Mouse (Mus musculus) intestine, embryonic 14.5 days (tissue): ENCODE measurements at regions not wholly inside any gene's neighbourhood (a gene's known extent, or its start where the extent isn't known, plus 50 kb on each side); places are given as distances from the start of the nearest gene placed in this dataset.

Experiments
- ATAC-seq: fragments of 200-750 bp; cut with Nextera tagmentation; replicated peaks from 2 replicates; pipeline ENCODE4 v1.8.0; 2017; ENCODE audit warnings: low read depth, moderate number of reproducible peaks, moderate TSS enrichment, moderate library complexity; ENCODE audit not compliant: low FRiP score, low TSS enrichment
- DNase-seq: peaks from one replicate; pipeline ENCODE4 v3.0.0-alpha.2; 2018; ENCODE audit warnings: low spot score
- H3K27ac ChIP-seq: fragments of 300-500 bp; sonication (generic); 2 replicates; pipeline ENCODE4 v1.5.1; 2014; ENCODE audit warnings: low read depth, mild to moderate bottlenecking, control low read depth
- H3K27me3 ChIP-seq: fragments of 300-500 bp; sonication (generic); replicated peaks from 2 replicates; pipeline ENCODE4 v1.6.1; 2014; ENCODE audit warnings: low read length, control low read depth; ENCODE audit not compliant: control insufficient read depth, insufficient read depth
- H3K36me3 ChIP-seq: fragments of 300-500 bp; sonication (generic); 2 replicates; pipeline ENCODE4 v1.6.1; 2014; ENCODE audit warnings: low read length, control low read depth; ENCODE audit not compliant: control insufficient read depth, insufficient read depth
- H3K4me1 ChIP-seq: fragments of 300-500 bp; sonication (generic); replicated peaks from 2 replicates; pipeline ENCODE4 v1.6.1; 2014; ENCODE audit warnings: low read length, control low read depth, mixed read lengths; ENCODE audit not compliant: control insufficient read depth, insufficient read depth
- H3K4me2 ChIP-seq: fragments of 300-500 bp; sonication (generic); 2 replicates; pipeline ENCODE4 v1.6.1; 2014; ENCODE audit warnings: low read length
- H3K4me3 ChIP-seq: fragments of 300-500 bp; sonication (generic); 2 replicates; pipeline ENCODE4 v1.5.1; 2014; ENCODE audit warnings: low read depth, low read length, control low read depth, mixed read lengths
- H3K9ac ChIP-seq: fragments of 300-500 bp; sonication (generic); 2 replicates; pipeline ENCODE4 v1.6.1; 2014; ENCODE audit warnings: mild to moderate bottlenecking, low read length
- H3K9me3 ChIP-seq: fragments of 300-500 bp; sonication (generic); 2 replicates; pipeline ENCODE4 v1.6.1; 2016; ENCODE audit warnings: low read length, control low read depth; ENCODE audit not compliant: control insufficient read depth
- WGBS: fragments of 180-500 bp; shearing (Covaris S2); extraction: QIAGEN DNeasy Blood & Tissue Kit; methylation state at CpG from one replicate; pipeline ENCODE4 v1.1.7; 2014; 5-methylcytosine and 5-hydroxymethylcytosine counted together

- H3K9me3 ChIP-seq, result no peaks in the 10 kb centered on the region
- 91% methylated on average over 4 of the region's 4 CpGs for WGBS
- no peak for DNase-seq
Observed at GRCm38 (mm10) chr1:4570730-4571129, 237.0 kb upstream of the Gm37988 start.

GRCm38 (mm10) chr1:4571299-4572202 lies 236.1 kb upstream of the Gm37988 start:
- H3K4me2 ChIP-seq, result peak overlapping the region; percentile 79
- H3K4me1 ChIP-seq, result no peaks in the 10 kb centered on the region
- under 1% methylated on average over 52 of the region's 58 CpGs for WGBS
- no peaks in the 10 kb centered on the region for H3K9me3 ChIP-seq
- ATAC-seq (peak; percentile 90), DNase-seq (peak; percentile 82)
- no peaks in the 10 kb centered on the region for H3K36me3 ChIP-seq
- H3K4me3 ChIP-seq, result peak overlapping the region; percentile 49
- H3K9ac ChIP-seq, result peak overlapping the region; percentile 78
- peak overlapping the region; percentile 54; the same call in 1 of the 2 replicates for H3K27ac ChIP-seq
- H3K27me3 ChIP-seq, result no peaks in the 10 kb centered on the region

More at GRCm38 (mm10) chr1:4570730-4571129, 237.0 kb upstream of the Gm37988 start:
- ATAC-seq, result no peak
- H3K27ac ChIP-seq, result no peak overlapping the region
- no peaks in the 10 kb centered on the region for H3K27me3 ChIP-seq
- no peak overlapping the region for H3K4me3 ChIP-seq
- no peak overlapping the region for H3K4me2 ChIP-seq
- H3K9ac ChIP-seq, result no peak overlapping the region
- no peaks in the 10 kb centered on the region for H3K36me3 ChIP-seq
- H3K4me1 ChIP-seq, result no peaks in the 10 kb centered on the region

GRCm38 (mm10) chr1:4572311-4572710 lies 235.4 kb upstream of the Gm37988 start:
- H3K27me3 ChIP-seq, result no peaks in the 10 kb centered on the region
- no peaks in the 10 kb centered on the region for H3K36me3 ChIP-seq
- ATAC-seq (no peak), DNase-seq (no peak)
- H3K4me2 ChIP-seq, result peak overlapping the region; percentile 79
- no peaks in the 10 kb centered on the region for H3K4me1 ChIP-seq
- no peak overlapping the region for H3K27ac ChIP-seq
- peak overlapping the region; percentile 78; the same call in 1 of the 2 replicates for H3K9ac ChIP-seq
- 66% methylated on average over 3 of the region's 3 CpGs for WGBS
- H3K4me3 ChIP-seq, result peak overlapping the region; percentile 49; the same call in 1 of the 2 replicates
- H3K9me3 ChIP-seq, result no peaks in the 10 kb centered on the region

- Histone ChIP-seq H3K4me3 (no peak overlapping the region), H3K4me1 (no peaks in the 10 kb centered on the region), H3K36me3 (no peaks in the 10 kb centered on the region), H3K27me3 (no peaks in the 10 kb centered on the region), H3K9ac (no peak overlapping the region), H3K4me2 (no peak overlapping the region), H3K9me3 (no peaks in the 10 kb centered on the region), H3K27ac (no peak overlapping the region)
- DNase-seq, result no peak
- no peak for ATAC-seq
- WGBS, result 58% methylated on average over 1 of the region's 1 CpGs
Observed at GRCm38 (mm10) chr1:4574101-4574500, 233.6 kb upstream of the Gm37988 start.

- no peak overlapping the region for H3K27ac ChIP-seq
- H3K27me3 ChIP-seq, result no peaks in the 10 kb centered on the region
- WGBS, result 42% methylated on average over 1 of the region's 1 CpGs
- no peak for ATAC-seq
- H3K4me1 ChIP-seq, result no peaks in the 10 kb centered on the region
- no peaks in the 10 kb centered on the region for H3K36me3 ChIP-seq
- no peak overlapping the region for H3K4me2 ChIP-seq
- DNase-seq, result no peak
- no peak overlapping the region for H3K4me3 ChIP-seq
- no peaks in the 10 kb centered on the region for H3K9me3 ChIP-seq
- no peak overlapping the region for H3K9ac ChIP-seq
Observed at GRCm38 (mm10) chr1:4576957-4577356, 230.7 kb upstream of the Gm37988 start.

- no peak for ATAC-seq
- H3K9ac ChIP-seq, result no peak overlapping the region
- no peaks in the 10 kb centered on the region for H3K9me3 ChIP-seq
- no peak overlapping the region for H3K4me3 ChIP-seq
- no peak overlapping the region for H3K27ac ChIP-seq
- H3K36me3 ChIP-seq, result no peaks in the 10 kb centered on the region
- H3K27me3 ChIP-seq, result no peaks in the 10 kb centered on the region
- DNase-seq, result no peak
- no peak overlapping the region for H3K4me2 ChIP-seq
- H3K4me1 ChIP-seq, result no peaks in the 10 kb centered on the region
Observed at GRCm38 (mm10) chr1:4582534-4582933, 225.2 kb upstream of the Gm37988 start.

- Histone ChIP-seq H3K4me3 (no peak overlapping the region), H3K9ac (no peak overlapping the region), H3K36me3 (no peaks in the 10 kb centered on the region), H3K27me3 (no peaks in the 10 kb centered on the region), H3K4me1 (no peaks in the 10 kb centered on the region), H3K4me2 (no peak overlapping the region), H3K9me3 (no peaks in the 10 kb centered on the region), H3K27ac (no peak overlapping the region)
- DNase-seq (no peak), ATAC-seq (no peak)
- WGBS, result 74% methylated on average over 3 of the region's 3 CpGs
Observed at GRCm38 (mm10) chr1:4597856-4598255, 209.8 kb upstream of the Gm37988 start.

GRCm38 (mm10) chr1:4598425-4598824 lies 209.3 kb upstream of the Gm37988 start:
- H3K4me2 ChIP-seq, result no peak overlapping the region
- no peaks in the 10 kb centered on the region for H3K27me3 ChIP-seq
- H3K27ac ChIP-seq, result no peak overlapping the region
- no peaks in the 10 kb centered on the region for H3K9me3 ChIP-seq
- 45% methylated on average over 3 of the region's 3 CpGs for WGBS
- H3K4me1 ChIP-seq, result no peaks in the 10 kb centered on the region
- no peaks in the 10 kb centered on the region for H3K36me3 ChIP-seq
- ATAC-seq, result no peak
- no peak overlapping the region for H3K4me3 ChIP-seq
- DNase-seq, result no peak
- no peak overlapping the region for H3K9ac ChIP-seq

- DNase-seq, result no peak
- no peak overlapping the region for H3K4me3 ChIP-seq
- H3K4me2 ChIP-seq, result no peak overlapping the region
- no peaks in the 10 kb centered on the region for H3K36me3 ChIP-seq
- H3K27me3 ChIP-seq, result no peaks in the 10 kb centered on the region
- 66% methylated on average over 3 of the region's 3 CpGs for WGBS
- H3K9ac ChIP-seq, result no peak overlapping the region
- no peaks in the 10 kb centered on the region for H3K4me1 ChIP-seq
- no peak for ATAC-seq
- no peak overlapping the region for H3K27ac ChIP-seq
- H3K9me3 ChIP-seq, result no peaks in the 10 kb centered on the region
Observed at GRCm38 (mm10) chr1:4602386-4602785, 205.3 kb upstream of the Gm37988 start.
